Mouse (Mus musculus): Measurements from ENCODE around the gene Tspan33. TPM values are rescaled to one million over a fixed set of nuclear protein-coding genes. Genes with fewer than 3 reads are reported as not detected.

Tspan33 gene
- polyA plus RNA-seq (2015; fragmentation: Nextera tagmentation; extraction: Ambion mirVana): 4.4 and 5.0 TPM in 2 replicates

GRCm38 (mm10) chr6:29693953-29694352 is at the start of gene Tspan33:
Gene Tspan33 (plus strand): TSS chr6:29694222.
- Histone ChIP-seq H3K9me3 (no peaks in the 10 kb centered on the region), H3K4me2 (peak within 1 kb of the TSS; percentile 100), H3K27me3 (peaks cover 57% of the 10 kb centered on the region), H3K27ac (no peak within 1 kb of the TSS), H3K9ac (peak within 1 kb of the TSS; percentile 66), H3K4me1 (peaks cover 6% of the 10 kb centered on the region), H3K4me3 (peak within 1 kb of the TSS; percentile 71), H3K36me3 (no peaks in the 10 kb centered on the region)
- under 1% methylated on average over 41 of the region's 41 CpGs for WGBS
- ATAC-seq (ENCODE audit: borderline replicate concordance, extremely low read depth, low FRiP score, low TSS enrichment): peak; percentile 97

- no peak overlapping the region for H3K27ac ChIP-seq
- no peaks in the 10 kb centered on the region for H3K9me3 ChIP-seq
- no peak overlapping the region for H3K9ac ChIP-seq
- ATAC-seq (ENCODE audit: borderline replicate concordance, extremely low read depth, low FRiP score, low TSS enrichment): peak; percentile 39; the same call in 1 of the 2 replicates
- WGBS: 25% methylated on average over 14 of the region's 14 CpGs
- no peaks in the 10 kb centered on the region for H3K36me3 ChIP-seq
- H3K27me3 ChIP-seq: peaks cover 21% of the 10 kb centered on the region; the same call in 1 of the 2 replicates
- no peaks in the 10 kb centered on the region for H3K4me1 ChIP-seq
- no peak overlapping the region for H3K4me2 ChIP-seq
- H3K4me3 ChIP-seq: no peak overlapping the region
These were observed 44.4 kb upstream of the Tspan33 start for GRCm38 (mm10) chr6:29649494-29650169.

DNA sequence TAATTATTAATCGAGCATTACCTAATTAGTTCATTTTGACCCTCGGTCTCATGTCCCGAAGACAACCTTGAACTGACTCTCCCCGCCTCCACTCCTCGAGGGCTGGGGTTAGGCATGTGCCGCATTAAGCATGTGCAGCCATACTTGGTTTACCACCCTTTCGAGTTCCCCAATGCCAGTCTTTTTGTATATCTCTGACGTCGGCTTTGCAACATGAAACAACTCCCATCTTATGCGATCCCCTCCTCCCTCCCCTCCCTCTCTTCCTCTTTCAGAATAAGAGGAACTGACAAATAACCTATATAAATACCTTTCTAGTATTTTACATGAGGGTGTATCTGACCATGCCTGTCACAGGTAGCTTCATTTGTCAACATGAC is 43.9 kb upstream of the Tspan33 start:
- no peak overlapping the region for H3K9ac ChIP-seq
- H3K27me3 ChIP-seq: peaks cover 21% of the 10 kb centered on the region; the same call in 1 of the 2 replicates
- no peak overlapping the region for H3K4me3 ChIP-seq
- H3K4me1 ChIP-seq: no peaks in the 10 kb centered on the region
- 63% methylated on average over 10 of the region's 10 CpGs for WGBS
- H3K9me3 ChIP-seq: no peaks in the 10 kb centered on the region
- no peaks in the 10 kb centered on the region for H3K36me3 ChIP-seq
- H3K4me2 ChIP-seq: no peak overlapping the region
- no peak overlapping the region for H3K27ac ChIP-seq
- no peak for ATAC-seq (ENCODE audit: borderline replicate concordance, extremely low read depth, low FRiP score, low TSS enrichment)

GRCm38 (mm10) chr6:29653271-29653670 is 40.8 kb upstream of the Tspan33 start:
- Histone ChIP-seq H3K9me3 (no peaks in the 10 kb centered on the region), H3K27ac (no peak overlapping the region), H3K27me3 (peaks cover 21% of the 10 kb centered on the region; the same call in 1 of the 2 replicates), H3K36me3 (no peaks in the 10 kb centered on the region), H3K9ac (no peak overlapping the region), H3K4me3 (no peak overlapping the region), H3K4me2 (no peak overlapping the region), H3K4me1 (no peaks in the 10 kb centered on the region)
- no peak for ATAC-seq (ENCODE audit: borderline replicate concordance, extremely low read depth, low FRiP score, low TSS enrichment)

DNA sequence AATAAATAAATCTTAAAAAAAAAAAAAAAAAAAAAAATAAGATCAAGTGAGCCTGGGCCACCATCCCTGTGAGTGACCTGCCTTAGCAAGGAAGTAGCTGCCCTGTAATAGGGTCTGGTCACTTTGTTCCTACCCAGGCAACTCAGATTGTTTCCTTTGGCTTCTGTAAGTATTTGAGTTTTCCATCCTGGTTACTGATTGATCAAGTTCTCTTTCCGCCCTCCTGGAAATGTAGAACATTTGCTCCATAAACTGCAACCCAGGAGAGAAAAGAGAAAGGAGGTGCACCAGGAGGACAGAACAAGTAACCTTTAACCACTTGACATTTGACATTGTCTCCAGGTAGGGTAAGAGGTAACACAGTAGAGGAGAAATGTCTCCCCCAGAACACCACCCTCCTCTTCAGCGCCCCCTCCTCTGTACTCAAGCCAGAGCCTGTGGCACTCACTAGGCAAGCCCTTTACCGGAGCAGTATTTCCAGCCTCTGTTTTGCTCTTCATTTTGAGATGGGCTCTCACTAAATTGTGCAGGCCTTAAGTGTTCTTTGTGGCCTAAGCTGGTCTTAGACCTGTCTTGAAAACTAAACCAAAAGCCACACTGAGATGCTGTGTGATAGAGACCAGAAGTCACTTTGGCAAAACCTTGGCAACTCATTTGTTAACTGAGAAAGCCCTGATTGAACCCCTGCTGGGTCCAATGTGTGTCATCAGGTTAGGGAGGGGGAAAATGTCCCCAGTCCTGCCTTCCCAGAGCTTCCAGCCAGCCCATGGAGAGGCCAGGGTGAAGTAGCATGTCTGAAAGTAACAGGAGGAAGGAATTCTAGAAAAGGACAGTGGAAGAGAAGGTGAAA is 35.2 kb upstream of the Tspan33 start:
- Histone ChIP-seq H3K9ac (no peak overlapping the region), H3K4me3 (no peak overlapping the region), H3K4me2 (no peak overlapping the region), H3K27me3 (peaks cover 4% of the 10 kb centered on the region; the same call in 1 of the 2 replicates), H3K9me3 (no peaks in the 10 kb centered on the region), H3K36me3 (no peaks in the 10 kb centered on the region), H3K27ac (no peak overlapping the region), H3K4me1 (no peaks in the 10 kb centered on the region)
- WGBS: 56% methylated on average over 3 of the region's 3 CpGs
- no peak for ATAC-seq (ENCODE audit: borderline replicate concordance, extremely low read depth, low FRiP score, low TSS enrichment)

- Histone ChIP-seq H3K4me3 (no peak overlapping the region), H3K4me1 (no peaks in the 10 kb centered on the region), H3K4me2 (no peak overlapping the region), H3K9me3 (no peaks in the 10 kb centered on the region), H3K27ac (no peak overlapping the region), H3K9ac (no peak overlapping the region), H3K36me3 (no peaks in the 10 kb centered on the region), H3K27me3 (no peaks in the 10 kb centered on the region)
- WGBS: 73% methylated on average over 2 of the region's 2 CpGs
- ATAC-seq (ENCODE audit: borderline replicate concordance, extremely low read depth, low FRiP score, low TSS enrichment): no peak
These were observed 34.1 kb upstream of the Tspan33 start for GRCm38 (mm10) chr6:29659964-29660363.

GRCm38 (mm10) chr6:29660662-29661307 is 33.2 kb upstream of the Tspan33 start:
- Histone ChIP-seq H3K4me2 (no peak overlapping the region), H3K4me1 (no peaks in the 10 kb centered on the region), H3K9me3 (no peaks in the 10 kb centered on the region), H3K4me3 (no peak overlapping the region), H3K27me3 (no peaks in the 10 kb centered on the region), H3K27ac (no peak overlapping the region), H3K36me3 (no peaks in the 10 kb centered on the region), H3K9ac (no peak overlapping the region)
- WGBS: 66% methylated on average over 11 of the region's 11 CpGs
- ATAC-seq (ENCODE audit: borderline replicate concordance, extremely low read depth, low FRiP score, low TSS enrichment): no peak

DNA sequence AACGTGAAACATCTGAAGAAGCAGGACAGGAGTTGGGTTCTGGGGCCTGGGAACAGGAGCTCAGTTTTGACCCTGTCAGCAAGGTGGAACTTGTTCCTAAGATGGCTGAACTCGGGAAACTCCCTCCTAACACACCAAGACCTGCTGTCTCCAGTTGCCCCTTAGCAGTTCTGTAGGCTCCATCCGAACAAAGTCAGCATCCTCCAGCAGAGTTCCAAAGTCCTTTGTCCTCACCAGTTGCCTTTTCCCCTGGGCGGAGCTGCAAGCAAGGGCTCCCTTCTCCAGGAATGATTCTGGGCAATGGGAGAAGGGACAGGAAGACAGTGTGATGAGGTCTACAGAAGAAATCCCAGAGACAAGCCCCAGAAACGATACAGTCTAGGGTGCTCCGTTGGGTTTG is 26.8 kb upstream of the Tspan33 start:
- H3K36me3 ChIP-seq: no peaks in the 10 kb centered on the region
- no peaks in the 10 kb centered on the region for H3K27me3 ChIP-seq
- H3K9ac ChIP-seq: no peak overlapping the region
- no peaks in the 10 kb centered on the region for H3K9me3 ChIP-seq
- 77% methylated on average over 6 of the region's 6 CpGs for WGBS
- H3K27ac ChIP-seq: no peak overlapping the region
- no peaks in the 10 kb centered on the region for H3K4me1 ChIP-seq
- H3K4me3 ChIP-seq: no peak overlapping the region
- ATAC-seq (ENCODE audit: borderline replicate concordance, extremely low read depth, low FRiP score, low TSS enrichment): no peak
- no peak overlapping the region for H3K4me2 ChIP-seq

GRCm38 (mm10) chr6:29671741-29672140 is 22.3 kb upstream of the Tspan33 start:
- no peaks in the 10 kb centered on the region for H3K4me1 ChIP-seq
- no peaks in the 10 kb centered on the region for H3K9me3 ChIP-seq
- H3K4me2 ChIP-seq: no peak overlapping the region
- no peaks in the 10 kb centered on the region for H3K27me3 ChIP-seq
- ATAC-seq (ENCODE audit: borderline replicate concordance, extremely low read depth, low FRiP score, low TSS enrichment): no peak
- H3K4me3 ChIP-seq: no peak overlapping the region
- H3K36me3 ChIP-seq: no peaks in the 10 kb centered on the region
- H3K9ac ChIP-seq: no peak overlapping the region
- WGBS: 22% methylated on average over 3 of the region's 3 CpGs
- H3K27ac ChIP-seq: no peak overlapping the region

DNA sequence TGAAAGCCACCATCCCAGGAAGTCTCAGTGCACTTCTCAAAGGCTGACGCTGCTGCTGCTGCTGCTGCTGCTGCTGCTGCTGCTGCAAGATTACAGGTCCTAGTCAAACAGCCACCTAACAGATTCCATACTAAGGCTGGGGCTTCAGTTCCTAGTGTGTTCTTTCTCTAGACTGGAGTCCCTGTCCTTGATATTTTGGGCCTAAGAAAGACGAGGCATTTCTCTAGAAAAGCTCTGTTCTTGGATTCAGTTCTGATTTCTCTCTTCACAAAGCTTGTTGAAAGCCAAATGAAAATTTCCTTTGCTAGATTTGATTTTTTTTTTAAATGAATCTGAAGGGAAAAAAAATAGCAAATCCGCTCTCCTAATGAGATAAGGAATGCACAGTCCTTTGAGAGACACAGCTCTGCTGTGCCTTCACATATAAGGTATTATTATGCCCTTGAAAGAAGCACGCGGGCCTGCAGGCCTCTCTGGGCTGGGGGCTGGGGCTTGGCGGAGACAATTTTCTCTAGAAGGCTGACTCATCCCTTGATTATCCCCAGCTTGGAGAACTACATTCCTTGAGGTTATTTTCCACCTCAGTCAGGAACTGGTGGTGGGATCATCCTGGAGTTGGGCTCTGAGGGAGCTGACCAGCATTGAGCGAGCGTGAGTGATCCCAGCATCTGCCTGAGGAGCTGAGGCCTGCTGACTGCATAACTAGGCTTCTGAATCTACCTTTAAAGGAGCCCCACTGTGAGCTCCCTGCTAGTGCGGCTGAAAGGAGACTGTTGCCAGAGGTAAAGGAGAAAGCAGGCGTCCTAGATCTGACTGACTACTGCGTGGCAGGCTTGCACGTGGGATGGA is 21.2 kb upstream of the Tspan33 start:
- Histone ChIP-seq H3K36me3 (no peaks in the 10 kb centered on the region), H3K4me3 (no peak overlapping the region), H3K27ac (no peak overlapping the region), H3K4me1 (no peaks in the 10 kb centered on the region), H3K9me3 (no peaks in the 10 kb centered on the region), H3K27me3 (no peaks in the 10 kb centered on the region), H3K4me2 (no peak overlapping the region), H3K9ac (no peak overlapping the region)
- 41% methylated on average over 12 of the region's 12 CpGs for WGBS
- no peak for ATAC-seq (ENCODE audit: borderline replicate concordance, extremely low read depth, low FRiP score, low TSS enrichment)

DNA sequence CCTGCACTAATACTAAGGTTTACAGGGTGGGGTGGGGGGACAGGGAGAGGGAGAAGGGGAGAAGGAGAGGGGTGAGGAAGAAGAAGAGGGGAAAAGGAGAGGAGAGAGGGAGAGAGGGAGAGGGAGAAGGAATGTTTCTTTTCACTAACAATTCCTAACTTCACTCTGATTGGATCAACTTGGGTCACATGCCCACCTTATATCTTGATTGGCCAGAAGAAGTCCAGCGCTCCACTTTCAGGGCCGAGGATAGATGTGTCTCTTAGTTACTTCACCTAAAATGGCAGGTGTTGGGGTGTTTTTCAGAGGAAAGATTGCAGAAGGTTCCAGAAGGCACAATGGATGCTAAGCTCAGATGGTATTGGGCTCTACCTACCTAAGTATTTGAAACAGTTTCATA is 20.3 kb upstream of the Tspan33 start:
- H3K27ac ChIP-seq: no peak overlapping the region

More for the DNA sequence above, 20.3 kb upstream of the Tspan33 start:
- H3K4me2 ChIP-seq: no peak overlapping the region
- H3K27me3 ChIP-seq: no peaks in the 10 kb centered on the region
- no peak for ATAC-seq (ENCODE audit: borderline replicate concordance, extremely low read depth, low FRiP score, low TSS enrichment)
- 28% methylated on average over 2 of the region's 2 CpGs for WGBS
- H3K9ac ChIP-seq: no peak overlapping the region
- no peaks in the 10 kb centered on the region for H3K9me3 ChIP-seq
- no peak overlapping the region for H3K4me3 ChIP-seq
- no peaks in the 10 kb centered on the region for H3K36me3 ChIP-seq
- H3K4me1 ChIP-seq: no peaks in the 10 kb centered on the region

All from lung, embryonic 15.5 days (tissue).